Mouse (Mus musculus) thymus, adult 2 months (tissue): ENCODE results near the gene Agpat2.

Experiments used
- CTCF ChIP-seq: fragments of 200-500 bp; IDR thresholded peaks from 2 replicates; pipeline ENCODE4 v1.5.1; 2012; ENCODE audit warnings: mild to moderate bottlenecking, control low read depth, low read length, moderate library complexity, borderline replicate concordance; ENCODE audit not compliant: control insufficient read depth, poor library complexity, insufficient read depth; ENCODE audit errors: extremely low read depth
- POLR2A ChIP-seq: fragments of 200-500 bp; IDR thresholded peaks from 2 replicates; pipeline ENCODE4 v1.6.1; 2012; ENCODE audit warnings: mild to moderate bottlenecking, low read length, control low read depth, moderate library complexity; ENCODE audit not compliant: control insufficient read depth, poor library complexity, insufficient read depth; ENCODE audit errors: extremely low read depth

DNA sequence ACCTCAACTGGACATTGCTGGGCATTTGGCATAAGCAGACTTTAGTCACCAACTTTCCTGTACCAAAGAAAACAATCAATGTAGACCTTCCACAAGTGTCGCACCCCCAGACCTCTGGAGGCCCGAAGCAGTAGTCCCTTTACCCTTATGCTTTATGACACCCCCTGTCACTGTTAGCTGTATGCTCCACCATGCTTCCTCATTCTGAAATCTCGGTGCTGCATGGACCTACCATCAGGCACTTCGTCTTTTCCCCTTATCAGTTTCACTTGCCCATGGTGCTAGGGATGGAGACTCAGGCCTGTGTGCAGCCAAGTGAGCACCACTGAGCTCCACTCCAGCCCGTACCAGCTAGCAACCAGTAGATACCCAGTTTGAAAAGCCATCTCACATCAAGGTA lies 33.8 kb upstream of the Agpat2 start:
- TF ChIP-seq CTCF (no peak), POLR2A (no peak)
